Mouse (Mus musculus) heart, adult 2 months (tissue): ENCODE measurements at regions not wholly inside any gene's neighbourhood (a gene's known extent, or its start where the extent isn't known, plus 50 kb on each side); places are given as distances from the start of the nearest gene placed in this dataset.

Source experiments
- CTCF ChIP-seq: fragments of 200-600 bp; IDR thresholded peaks from 2 replicates; pipeline ENCODE4 v1.8.1; 2022; ENCODE audit warnings: antibody characterized with exemption, mild to moderate bottlenecking, moderate library complexity
- EP300 ChIP-seq: fragments of 200-500 bp; IDR thresholded peaks from 2 replicates; pipeline ENCODE4 v1.6.1; 2011; ENCODE audit warnings: low read depth, low read length, control low read depth; ENCODE audit not compliant: insufficient read depth
- POLR2A ChIP-seq: fragments of 200-500 bp; IDR thresholded peaks from 2 replicates; pipeline ENCODE4 v1.6.1; 2011; ENCODE audit warnings: mild to moderate bottlenecking, low read depth, low read length, control low read depth; ENCODE audit not compliant: insufficient read depth

- TF ChIP-seq CTCF (no peak), EP300 (no peak), POLR2A (no peak)
Measured at GRCm38 (mm10) chr6:12168533-12168932, 260.9 kb downstream of the Phf14 start.
